Mouse (Mus musculus) CH12.LX (cell line): Measurements from ENCODE around the gene 1600002K03Rik. TPM values are rescaled to one million over a fixed set of nuclear protein-coding genes. Genes with fewer than 3 reads are reported as not detected.

Experiments
- DNase-seq: peaks from one replicate; pipeline ENCODE4 v3.0.0-alpha.2; 2013; ENCODE audit errors: extremely low read depth
- H3K27ac ChIP-seq: 2 replicates; pipeline ENCODE4 v1.5.1; 2012; ENCODE audit warnings: low read depth, mild to moderate bottlenecking, control low read depth, moderate library complexity; ENCODE audit not compliant: insufficient read depth
- H3K27me3 ChIP-seq: replicated peaks from 2 replicates; pipeline ENCODE3; 2012; ENCODE audit warnings: inconsistent platforms
- H3K36me3 ChIP-seq, 2 experiments: replicated peaks in 1 of 2; 2 replicates each; pipeline versions ENCODE3 to v1.6.1; 2012; ENCODE audit warnings: inconsistent platforms in 1 of 2, low read length in 1 of 2, mild to moderate bottlenecking in 1 of 2, mixed read lengths in 1 of 2, moderate library complexity in 1 of 2; ENCODE audit not compliant: control insufficient read depth in 1 of 2, insufficient read depth in 1 of 2
- H3K4me1 ChIP-seq, 2 experiments: 2 replicates each; pipeline ENCODE4 v1.6.1; 2012; ENCODE audit warnings: inconsistent platforms in 1 of 2, moderate library complexity in 1 of 2; ENCODE audit not compliant: insufficient read depth in 2 of 2, control insufficient read depth in 1 of 2
- H3K4me2 ChIP-seq: 2 replicates; pipeline ENCODE4 v1.6.1; 2012; ENCODE audit warnings: low read depth, mild to moderate bottlenecking, control low read depth; ENCODE audit not compliant: poor library complexity, insufficient read depth, severe bottlenecking
- H3K4me3 ChIP-seq, 3 experiments: fragments of 150-350 bp in 1 of 3; sonication (generic) in 1 of 3; replicated peaks in 1 of 3; 2 replicates each; pipeline versions ENCODE3 to v1.5.1; 2011 to 2012; ENCODE audit warnings: low read depth in 2 of 3, low read length in 2 of 3, mild to moderate bottlenecking in 2 of 3, moderate library complexity in 2 of 3, control low read depth in 1 of 3, improper control_type of control experiment in 1 of 3, inconsistent platforms in 1 of 3, mixed read lengths in 1 of 3; ENCODE audit not compliant: poor library complexity in 1 of 3
- H3K79me2 ChIP-seq: replicated peaks from 2 replicates; pipeline ENCODE4 v1.6.1; 2012; ENCODE audit warnings: mild to moderate bottlenecking, moderate library complexity; ENCODE audit not compliant: control insufficient read depth, poor library complexity, insufficient read depth, severe bottlenecking; ENCODE audit errors: extremely low read depth
- H3K9ac ChIP-seq: 2 replicates; pipeline ENCODE4 v1.6.1; 2012; ENCODE audit warnings: low read depth, mild to moderate bottlenecking, control low read depth, moderate library complexity; ENCODE audit not compliant: insufficient read depth
- H3K9me3 ChIP-seq: replicated peaks from 2 replicates; pipeline ENCODE3; 2012; ENCODE audit warnings: low read length, inconsistent platforms, mixed read lengths
- BHLHE40 ChIP-seq: IDR thresholded peaks from 2 replicates; pipeline ENCODE4 v1.6.1; 2011; ENCODE audit warnings: mild to moderate bottlenecking, low read depth, low read length, improper control_type of control experiment
- EP300 ChIP-seq: IDR thresholded peaks from 2 replicates; pipeline ENCODE4 v1.6.1; 2011; ENCODE audit warnings: low read length, improper control_type of control experiment
- ETS1 ChIP-seq: conservative IDR thresholded peaks from 2 replicates; pipeline ENCODE4 v1.6.1; 2012; ENCODE audit warnings: low read depth, mild to moderate bottlenecking, inconsistent platforms, low read length, improper control_type of control experiment, moderate library complexity
- HCFC1 ChIP-seq: IDR thresholded peaks from 2 replicates; pipeline ENCODE4 v1.6.1; 2012; ENCODE audit warnings: low read depth, mild to moderate bottlenecking, inconsistent platforms, low read length, improper control_type of control experiment
- JUN ChIP-seq: IDR thresholded peaks from 2 replicates; pipeline ENCODE4 v1.6.1; 2011; ENCODE audit warnings: low read depth, mild to moderate bottlenecking, low read length, improper control_type of control experiment, moderate library complexity; ENCODE audit not compliant: insufficient read depth
- MAZ ChIP-seq: IDR thresholded peaks from 2 replicates; pipeline ENCODE4 v1.6.1; 2012; ENCODE audit warnings: low read depth, mild to moderate bottlenecking, inconsistent platforms, low read length, improper control_type of control experiment, moderate library complexity
- MEF2A ChIP-seq: IDR thresholded peaks from 2 replicates; pipeline ENCODE4 v1.6.1; 2014; ENCODE audit warnings: low read depth, mild to moderate bottlenecking, inconsistent platforms, low read length, improper control_type of control experiment, borderline replicate concordance
- MYC ChIP-seq: IDR thresholded peaks from 2 replicates; pipeline ENCODE4 v1.6.1; 2011; ENCODE audit warnings: low read depth, mild to moderate bottlenecking, improper control_type of control experiment, low read length
- POLR2A ChIP-seq: IDR thresholded peaks from 2 replicates; pipeline ENCODE4 v1.6.1; 2011; ENCODE audit warnings: low read depth, mild to moderate bottlenecking, improper control_type of control experiment, low read length
- RAD21 ChIP-seq: IDR thresholded peaks from 2 replicates; pipeline ENCODE4 v1.6.1; 2011; ENCODE audit warnings: low read depth, mild to moderate bottlenecking, low read length, improper control_type of control experiment, moderate library complexity
- SIN3A ChIP-seq: IDR thresholded peaks from 2 replicates; pipeline ENCODE4 v1.6.1; 2012; ENCODE audit warnings: low read length, improper control_type of control experiment, inconsistent platforms
- USF2 ChIP-seq: conservative IDR thresholded peaks from 2 replicates; pipeline ENCODE4 v1.6.1; 2011; ENCODE audit warnings: low read depth, low read length, improper control_type of control experiment
- ZKSCAN1 ChIP-seq: IDR thresholded peaks from 2 replicates; pipeline ENCODE4 v1.6.1; 2012; ENCODE audit warnings: low read depth, inconsistent platforms, low read length, improper control_type of control experiment, borderline replicate concordance
- ZNF384 ChIP-seq: IDR thresholded peaks from 2 replicates; pipeline ENCODE4 v1.6.1; 2012; ENCODE audit warnings: low read depth, low read length, improper control_type of control experiment, inconsistent platforms
- dilution Hi-C: fragments of 300-500 bp; cut with MboI; formaldehyde crosslinking; loops from 2 replicates; pipeline ENCODE4 v1.14.3; 2020; ENCODE audit warnings: low sequenced_read_pairs; ENCODE audit not compliant: extremely low pct_unique_long_range_greater_than_20kb, extremely low pct_ligation_motif_present
- in situ Hi-C: fragments of 300-500 bp; cut with MboI; formaldehyde crosslinking; loops from 3 replicates; pipeline ENCODE4 v1.14.3; 2019; ENCODE audit warnings: low sequenced_read_pairs, low pct_ligation_motif_present, low pct_unique_long_range_greater_than_20kb, mixed read lengths
- polyA plus RNA-seq: library from polyadenylated mRNA; unstranded; fragments of >175 nt; gene quantifications from 2 replicates; pipeline ENCODE4 v1.2.1, GENCODE M21; 2012; ENCODE audit warnings: low read depth; ENCODE audit not compliant: insufficient read length
- total RNA-seq, 2 experiments: library from RNA; depleted of rRNA; stranded (reverse); fragments of 300-350 nt in 1 of 2; fragments of >200 nt in 1 of 2; gene quantifications; 2 replicates each; pipeline ENCODE4 v1.2.3; 2012 to 2014

Gene 1600002K03Rik
- total and polyA plus RNA-seq, 3 experiments = 19.3 to 40.2 (median 30.5) TPM

- DNase-seq = no peak
- H3K27me3 ChIP-seq = no peaks in the 10 kb centered on the region
- H3K4me1 ChIP-seq = peaks cover 22 to 60% of the 10 kb centered on the region in 2 experiments
- no peak overlapping the region for H3K27ac ChIP-seq
- TF ChIP-seq ZNF384 = no peak
- TF ChIP-seq MYC = no peak
- no peak for TF ChIP-seq MAZ
- no peak for TF ChIP-seq SIN3A
- no peak for TF ChIP-seq EP300
- TF ChIP-seq RAD21 = no peak
- TF ChIP-seq HCFC1 = no peak
- no peak for TF ChIP-seq BHLHE40
- TF ChIP-seq MEF2A = no peak
- no peak for TF ChIP-seq JUN
- no peak for TF ChIP-seq USF2
- no peak for TF ChIP-seq ETS1
- no peak overlapping the region for H3K4me3 ChIP-seq
- H3K9ac ChIP-seq = no peak overlapping the region
- H3K36me3 ChIP-seq = peaks cover 40 to 51% of the 10 kb centered on the region in 2 experiments
- H3K4me2 ChIP-seq = no peak overlapping the region
- dilution Hi-C loops = no loop called here
- H3K9me3 ChIP-seq = no peaks in the 10 kb centered on the region
- H3K79me2 ChIP-seq = peaks cover 15% of the 10 kb centered on the region
- in situ Hi-C loops = no loop called here
These were observed 18.4 kb upstream of the 1600002K03Rik start for GRCm38 (mm10) chr10:80154384-80154783.

- Histone ChIP-seq H3K4me1 (peaks cover 22 to 63% of the 10 kb centered on the region in 2 experiments), H3K36me3 (peaks cover 40 to 51% of the 10 kb centered on the region in 2 experiments)
These were observed 17.5 kb upstream of the 1600002K03Rik start for GRCm38 (mm10) chr10:80155277-80155676.

More at GRCm38 (mm10) chr10:80155277-80155676, 17.5 kb upstream of the 1600002K03Rik start:
- Histone ChIP-seq H3K27me3 (no peaks in the 10 kb centered on the region), H3K4me3 (no peak overlapping the region), H3K9ac (no peak overlapping the region), H3K79me2 (peaks cover 15% of the 10 kb centered on the region), H3K4me2 (no peak overlapping the region), H3K9me3 (no peaks in the 10 kb centered on the region), H3K27ac (peak overlapping the region; percentile 24; the same call in 1 of the 2 replicates)
- no peak for DNase-seq
- dilution Hi-C loops = no loop called here
- TF ChIP-seq POLR2A (no peak), ETS1 (no peak), ZKSCAN1 (no peak)
- in situ Hi-C loops = no loop called here
